Mouse (Mus musculus) heart, embryonic 16.5 days (tissue): ENCODE measurements around the gene Tenm2. TPM values are rescaled to one million over a fixed set of nuclear protein-coding genes. Genes with fewer than 3 reads are reported as not detected.

ENCODE experiments used
- ATAC-seq: fragments of 200-750 bp; cut with Nextera tagmentation; replicated peaks from 2 replicates; pipeline ENCODE4 v1.8.0; 2017; ENCODE audit warnings: moderate number of reproducible peaks; ENCODE audit not compliant: insufficient read depth, low FRiP score; ENCODE audit errors: extremely low read depth
- H3K27ac ChIP-seq: fragments of 300-500 bp; sonication (generic); 2 replicates; pipeline ENCODE4 v1.5.1; 2014; ENCODE audit warnings: mild to moderate bottlenecking, low read length, control low read depth, moderate library complexity
- H3K27me3 ChIP-seq: fragments of 300-500 bp; sonication (generic); 2 replicates; pipeline ENCODE4 v1.6.1; 2014; ENCODE audit warnings: low read length, mixed read lengths; ENCODE audit not compliant: control insufficient read depth, insufficient read depth
- H3K36me3 ChIP-seq: fragments of 300-500 bp; sonication (generic); 2 replicates; pipeline ENCODE4 v1.6.1; 2014; ENCODE audit not compliant: control insufficient read depth, insufficient read depth
- H3K4me1 ChIP-seq: fragments of 300-500 bp; sonication (generic); 2 replicates; pipeline ENCODE4 v1.6.1; 2014; ENCODE audit warnings: low read length, mixed read lengths; ENCODE audit not compliant: control insufficient read depth, insufficient read depth
- H3K4me2 ChIP-seq: fragments of 300-500 bp; sonication (generic); 2 replicates; pipeline ENCODE4 v1.6.1; 2014; ENCODE audit warnings: low read depth, mild to moderate bottlenecking, control low read depth, low read length
- H3K4me3 ChIP-seq: fragments of 300-500 bp; sonication (generic); 2 replicates; pipeline ENCODE4 v1.5.1; 2014; ENCODE audit warnings: mild to moderate bottlenecking, control low read depth, low read length
- H3K9ac ChIP-seq: fragments of 300-500 bp; sonication (generic); 2 replicates; pipeline ENCODE4 v1.6.1; 2014; ENCODE audit warnings: low read length, control low read depth
- H3K9me3 ChIP-seq: fragments of 300-500 bp; sonication (generic); replicated peaks from 2 replicates; pipeline ENCODE4 v1.6.1; 2016; ENCODE audit warnings: low read length; ENCODE audit not compliant: control insufficient read depth
- WGBS: fragments of 180-500 bp; shearing (Covaris S2); extraction: QIAGEN DNeasy Blood & Tissue Kit; methylation state at CpG from one replicate; pipeline ENCODE4 v1.1.7; 2014; 5-methylcytosine and 5-hydroxymethylcytosine counted together
- polyA plus RNA-seq: library from polyadenylated mRNA; unstranded; fragments of >200 nt; fragmentation: Nextera tagmentation; extraction: Ambion mirVana; gene quantifications from 2 replicates; pipeline ENCODE4 v1.2.1, GENCODE M21; 2015

Tenm2 gene
- polyA plus RNA-seq, 1 experiment from 2014 or later, result 0.71 TPM

DNA sequence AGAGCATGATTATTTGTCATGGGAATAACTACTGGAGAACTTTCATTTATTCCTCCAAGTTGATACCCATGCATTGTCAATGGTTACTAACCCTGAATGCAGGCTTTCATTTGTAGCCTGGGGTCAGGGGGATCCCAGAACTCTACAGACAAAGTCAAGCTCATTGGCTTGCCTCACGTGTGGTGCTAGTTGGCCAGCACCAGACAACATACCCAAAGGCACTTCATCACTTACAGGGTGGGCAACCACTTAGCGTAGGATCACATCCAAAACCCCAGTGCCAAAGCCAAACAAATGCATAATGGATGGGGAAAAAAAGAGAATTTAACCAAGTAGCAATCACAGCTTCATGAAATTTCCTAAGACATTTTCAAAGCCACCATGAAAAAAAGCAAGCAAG, 261.6 kb downstream of the Tenm2 start:
- Histone ChIP-seq H3K4me3 (no peak overlapping the region), H3K9me3 (no peaks in the 10 kb centered on the region), H3K36me3 (no peaks in the 10 kb centered on the region), H3K4me2 (no peak overlapping the region), H3K27me3 (no peaks in the 10 kb centered on the region), H3K9ac (no peak overlapping the region), H3K27ac (no peak overlapping the region), H3K4me1 (no peaks in the 10 kb centered on the region)
- ATAC-seq, result no peak
- 67% methylated on average over 2 of the region's 2 CpGs for WGBS

DNA sequence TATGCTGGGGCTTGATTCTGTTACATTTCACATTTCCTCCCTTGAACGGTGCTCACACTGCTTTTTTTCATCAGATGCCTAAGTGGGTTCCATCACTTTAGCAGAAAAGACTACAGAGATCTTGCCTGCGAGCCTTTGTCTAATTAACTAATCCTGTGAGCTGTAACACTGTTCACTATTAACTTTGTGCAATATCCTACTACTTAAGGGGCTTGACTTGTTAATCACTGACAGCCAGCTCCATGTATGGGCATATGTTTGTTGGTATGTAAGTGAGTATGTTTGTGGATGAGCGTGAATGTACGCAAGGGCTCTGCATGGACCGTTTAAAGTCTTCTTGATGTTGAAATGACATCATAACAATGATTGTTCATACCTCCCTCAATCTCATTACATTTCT, 277.7 kb downstream of the Tenm2 start:
- no peaks in the 10 kb centered on the region for H3K36me3 ChIP-seq
- no peak overlapping the region for H3K27ac ChIP-seq
- H3K9me3 ChIP-seq, result no peaks in the 10 kb centered on the region
- no peak overlapping the region for H3K4me3 ChIP-seq
- H3K4me2 ChIP-seq, result no peak overlapping the region
- H3K4me1 ChIP-seq, result no peaks in the 10 kb centered on the region
- WGBS, result 80% methylated on average over 5 of the region's 5 CpGs
- no peaks in the 10 kb centered on the region for H3K27me3 ChIP-seq
- H3K9ac ChIP-seq, result no peak overlapping the region
- no peak for ATAC-seq

DNA sequence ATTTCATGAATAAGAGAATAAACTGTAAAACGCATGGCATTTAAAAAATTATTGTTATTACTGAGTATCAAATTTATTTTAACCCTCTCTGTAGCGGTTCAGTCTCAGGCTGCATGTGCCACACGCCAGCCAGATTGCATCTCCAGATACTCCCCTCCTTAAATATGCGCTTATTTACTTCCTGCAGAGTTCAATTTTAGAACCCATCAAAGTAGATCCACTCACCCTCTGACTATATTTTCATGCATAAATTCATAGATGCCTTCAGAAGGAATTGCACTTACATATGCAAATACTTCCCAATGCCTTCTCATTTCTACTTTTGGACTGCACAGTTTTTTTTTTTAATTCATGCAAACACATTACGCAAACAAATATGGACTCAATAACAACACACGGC, 294.3 kb downstream of the Tenm2 start:
- no peaks in the 10 kb centered on the region for H3K4me1 ChIP-seq
- no peak for ATAC-seq
- no peak overlapping the region for H3K9ac ChIP-seq
- 90% methylated on average over 6 of the region's 6 CpGs for WGBS
- H3K4me3 ChIP-seq, result no peak overlapping the region
- no peak overlapping the region for H3K27ac ChIP-seq
- H3K9me3 ChIP-seq, result no peaks in the 10 kb centered on the region
- no peak overlapping the region for H3K4me2 ChIP-seq
- no peaks in the 10 kb centered on the region for H3K36me3 ChIP-seq
- no peaks in the 10 kb centered on the region for H3K27me3 ChIP-seq

DNA sequence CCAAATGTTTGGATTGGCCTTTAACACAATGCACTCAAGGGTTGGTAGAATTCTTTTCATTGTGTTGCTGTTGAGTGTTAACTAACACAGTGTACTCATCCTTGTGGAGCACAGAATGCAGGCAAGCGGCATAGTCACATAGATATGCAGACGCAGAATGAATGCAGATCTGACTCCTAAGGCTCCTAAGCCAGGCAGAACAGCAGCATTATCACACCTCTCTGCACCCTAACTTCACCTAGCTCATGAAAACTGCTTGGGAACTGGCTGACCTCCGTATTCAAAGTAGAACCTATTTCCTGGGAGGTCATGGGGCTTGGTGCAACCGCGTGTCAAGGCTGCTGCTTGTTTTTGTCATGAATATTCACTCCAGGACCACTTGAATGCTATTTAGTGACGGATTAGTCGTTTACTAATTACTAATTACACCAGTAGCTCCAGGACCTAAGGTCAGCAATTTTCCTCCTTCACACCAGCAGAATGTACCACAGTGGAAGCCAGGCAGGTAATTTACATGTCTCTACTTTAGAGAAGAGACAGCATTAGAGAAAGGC, 295.1 kb downstream of the Tenm2 start:
- Histone ChIP-seq H3K9ac (no peak overlapping the region), H3K4me1 (no peaks in the 10 kb centered on the region), H3K4me3 (no peak overlapping the region), H3K9me3 (no peaks in the 10 kb centered on the region), H3K36me3 (no peaks in the 10 kb centered on the region), H3K27me3 (no peaks in the 10 kb centered on the region), H3K27ac (no peak overlapping the region), H3K4me2 (no peak overlapping the region)
- no peak for ATAC-seq
- WGBS, result 42% methylated on average over 7 of the region's 7 CpGs

DNA sequence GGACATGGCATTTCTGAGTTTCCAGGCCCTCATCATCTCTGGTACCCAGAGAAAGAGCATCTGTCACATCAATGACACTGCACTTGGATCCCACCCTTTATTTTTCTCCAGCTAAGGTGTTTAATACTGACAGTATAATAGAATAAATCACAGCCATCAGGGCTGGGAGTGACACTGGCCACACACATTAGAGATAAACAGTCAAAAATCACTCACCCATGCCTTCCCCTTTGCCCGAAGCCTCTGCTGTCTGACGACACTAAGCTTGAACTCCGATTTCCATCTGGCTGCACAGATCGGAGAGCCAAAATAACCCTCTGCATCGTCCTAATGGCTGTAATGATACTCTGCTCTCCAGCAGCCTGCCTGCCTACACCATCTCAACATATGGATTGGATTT, 305.9 kb downstream of the Tenm2 start:
- ATAC-seq, result no peak
- WGBS, result 79% methylated on average over 5 of the region's 5 CpGs
- Histone ChIP-seq H3K9me3 (no peaks in the 10 kb centered on the region), H3K4me2 (no peak overlapping the region), H3K4me1 (no peaks in the 10 kb centered on the region), H3K9ac (no peak overlapping the region), H3K4me3 (no peak overlapping the region), H3K27me3 (no peaks in the 10 kb centered on the region), H3K27ac (no peak overlapping the region), H3K36me3 (no peaks in the 10 kb centered on the region)

DNA sequence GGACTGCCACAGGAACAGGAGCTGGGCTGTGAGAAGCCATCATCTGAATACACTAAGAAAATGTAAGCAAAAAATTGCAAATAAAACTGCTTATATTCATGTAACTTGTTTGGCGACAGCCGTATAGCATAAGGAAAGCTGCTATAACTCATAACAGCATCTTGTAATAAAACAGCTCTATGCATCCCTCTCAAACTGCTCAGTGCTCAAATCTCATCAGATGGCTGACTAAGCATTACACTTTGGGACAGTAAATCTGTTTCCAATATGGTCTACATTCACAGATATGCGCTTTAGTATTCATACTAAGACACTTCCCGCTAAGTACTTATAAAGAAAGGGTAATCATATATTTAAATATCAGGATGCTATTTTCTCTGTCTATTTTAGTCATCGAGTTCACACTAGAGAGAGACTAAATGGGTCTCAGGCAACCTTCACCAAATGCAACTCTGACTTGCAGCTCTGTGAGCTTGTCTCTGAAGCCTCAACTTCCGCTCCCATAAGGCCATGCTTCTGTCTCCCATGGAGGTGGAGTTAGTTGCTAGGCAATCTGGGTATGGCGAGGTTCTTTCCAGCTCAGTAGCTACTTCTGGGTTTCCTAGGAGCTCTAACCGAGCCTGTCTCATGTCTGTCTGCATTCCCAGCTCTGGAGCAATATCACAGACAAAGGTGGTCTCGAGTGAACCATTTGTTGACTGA, 308.9 kb downstream of the Tenm2 start:
- no peak for ATAC-seq
- 79% methylated on average over 9 of the region's 9 CpGs for WGBS

DNA sequence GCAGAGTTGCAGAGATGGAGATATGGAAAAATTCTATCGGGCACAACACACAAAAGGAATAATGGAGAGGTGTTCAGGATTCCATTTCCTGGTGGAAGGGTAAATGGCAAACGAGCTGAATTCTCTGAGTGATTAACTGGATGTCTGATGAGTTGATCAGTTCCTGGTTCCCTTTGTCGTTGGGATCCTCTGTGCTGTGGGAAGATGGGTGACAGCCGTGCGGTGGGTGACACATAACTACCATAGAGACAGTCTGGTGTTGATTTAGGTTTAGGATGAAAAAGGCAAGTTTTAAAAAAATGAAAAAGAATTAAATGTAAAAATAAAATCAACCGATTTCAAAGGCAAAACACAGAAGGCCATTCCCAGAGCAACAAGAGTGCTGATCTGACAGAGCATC, 316.5 kb downstream of the Tenm2 start:
- Histone ChIP-seq H3K9me3 (no peaks in the 10 kb centered on the region), H3K27me3 (no peaks in the 10 kb centered on the region), H3K4me1 (no peaks in the 10 kb centered on the region), H3K4me3 (no peak overlapping the region), H3K27ac (no peak overlapping the region), H3K9ac (no peak overlapping the region), H3K4me2 (no peak overlapping the region), H3K36me3 (no peaks in the 10 kb centered on the region)
- ATAC-seq, result no peak
- whole genome bisulfite sequencing, result 74% methylated on average over 6 of the region's 6 CpGs

More for the DNA sequence above, 308.9 kb downstream of the Tenm2 start:
- no peak overlapping the region for H3K9ac ChIP-seq
- H3K4me3 ChIP-seq, result no peak overlapping the region
- no peaks in the 10 kb centered on the region for H3K27me3 ChIP-seq
- H3K27ac ChIP-seq, result no peak overlapping the region
- no peaks in the 10 kb centered on the region for H3K9me3 ChIP-seq
- no peak overlapping the region for H3K4me2 ChIP-seq
- no peaks in the 10 kb centered on the region for H3K36me3 ChIP-seq
- H3K4me1 ChIP-seq, result no peaks in the 10 kb centered on the region

DNA sequence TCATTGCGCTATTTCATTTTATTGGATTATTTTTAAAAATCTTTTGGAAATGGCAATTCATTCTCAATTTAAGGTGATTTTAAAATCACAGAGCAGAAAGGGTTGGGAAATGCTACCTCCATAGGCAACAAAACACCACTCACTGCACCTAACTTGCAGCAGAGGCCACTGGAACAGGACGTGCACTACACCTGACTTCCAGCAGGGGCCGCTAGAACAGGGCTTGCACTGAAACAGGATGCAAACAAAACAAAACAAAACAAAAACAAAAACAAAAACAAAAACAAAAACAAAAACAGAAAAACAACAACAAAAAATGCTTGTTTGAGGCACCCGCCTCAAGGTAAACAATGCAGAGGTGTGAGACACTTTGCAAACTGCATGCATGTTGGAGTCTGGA, 324.4 kb downstream of the Tenm2 start:
- Histone ChIP-seq H3K4me3 (no peak overlapping the region), H3K9ac (no peak overlapping the region), H3K9me3 (no peaks in the 10 kb centered on the region), H3K4me1 (no peaks in the 10 kb centered on the region), H3K36me3 (no peaks in the 10 kb centered on the region), H3K27ac (no peak overlapping the region), H3K27me3 (no peaks in the 10 kb centered on the region), H3K4me2 (no peak overlapping the region)
- ATAC-seq, result no peak
- WGBS, result 72% methylated on average over 4 of the region's 4 CpGs

DNA sequence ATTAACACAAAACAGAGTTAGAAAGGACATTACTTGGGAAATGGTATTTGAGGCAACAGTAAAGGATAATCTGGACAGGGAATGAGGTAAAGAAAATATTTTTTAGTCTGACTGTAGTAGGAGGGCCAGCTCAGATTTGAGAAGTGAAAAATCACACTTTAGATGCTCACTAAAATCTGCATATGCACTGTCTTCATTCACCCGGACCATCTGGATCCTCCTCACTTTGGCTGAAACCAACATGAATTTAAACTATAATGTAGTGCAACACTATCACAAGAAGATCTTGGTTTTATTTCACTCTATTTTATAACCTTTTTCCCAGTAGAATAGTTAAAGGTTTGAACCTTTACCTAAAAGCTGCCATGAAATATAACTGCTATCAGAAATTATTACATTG, 326.7 kb downstream of the Tenm2 start:
- Histone ChIP-seq H3K4me1 (no peaks in the 10 kb centered on the region), H3K27me3 (no peaks in the 10 kb centered on the region), H3K27ac (no peak overlapping the region), H3K36me3 (no peaks in the 10 kb centered on the region), H3K9me3 (no peaks in the 10 kb centered on the region), H3K4me3 (no peak overlapping the region), H3K4me2 (no peak overlapping the region), H3K9ac (no peak overlapping the region)
- no peak for ATAC-seq
- 76% methylated on average over 1 of the region's 1 CpGs for WGBS
